Mouse (Mus musculus): ENCODE measurements at regions not wholly inside any gene's neighbourhood (a gene's known extent, or its start where the extent isn't known, plus 50 kb on each side); places are given as distances from the start of the nearest gene placed in this dataset.

- TF ChIP-seq CTCF (IDR thresholded peaks at IDR 0.05; ENCODE audit: borderline replicate concordance, insufficient read depth, low read length) (no peak), POLR2A (IDR thresholded peaks at IDR 0.05; ENCODE audit: low read depth, low read length) (no peak)
These were observed 366.5 kb upstream of the Atp11b start for GRCm38 (mm10) chr3:35387386-35387785.
